In the genomic region with DNA sequence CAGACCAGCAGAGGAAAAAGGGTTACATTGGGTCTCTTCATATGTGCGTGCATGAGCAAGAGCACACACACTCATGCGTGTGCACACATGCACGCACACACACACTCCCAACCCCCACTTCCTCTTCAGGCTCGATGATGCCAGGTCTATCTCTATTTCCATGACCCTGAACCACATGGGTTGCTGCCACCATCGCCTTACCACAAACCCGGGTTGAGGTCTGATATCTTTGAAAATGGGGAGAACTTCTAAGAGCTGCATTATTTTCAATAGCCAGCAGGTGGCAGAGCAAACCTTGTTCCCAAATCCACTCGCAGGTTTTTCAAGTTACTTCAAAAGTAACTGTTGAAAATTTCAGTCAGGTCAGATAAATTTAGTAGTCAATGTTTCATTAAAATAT, we compare ENCODE assay signal across 8 mouse cellular contexts.
DNase-seq lines count a peak whose midpoint lies in the region.

No protein-coding gene starts in this region.

- intact Hi-C loops in left cerebral cortex, postnatal 14 days (cut with DNase I): loop anchor here (1.0 to 10.0 kb wide), 2 partner anchors 129 to 707 kb away; no protein-coding TSS in a partner anchor
- intact Hi-C loops in left cerebral cortex, postnatal 36 days (cut with DNase I): loop anchor here (2.0 kb wide), 1 partner anchor 129 kb away; no protein-coding TSS in a partner anchor

- DNase-seq in adrenal gland, postnatal 10 days: peak; percentile 55
- no peak for DNase-seq in adrenal gland, adult 8-10 months
- DNase-seq in left cerebral cortex, postnatal 14 days (ENCODE audit: low spot score in 2 of 2): peak; percentile 26 to 63
- DNase-seq in left cerebral cortex, postnatal 36 days (ENCODE audit: low spot score in 2 of 2): no peak
- peak; percentile 69 for DNase-seq in MN1 (ENCODE audit: low spot score)
- DNase-seq in embryo, embryonic 9.5 days (ENCODE audit: extremely low spot score): peak; percentile 64
- DNase-seq in lung, postnatal 14 days: peak; percentile 63
- no peak for DNase-seq in right cerebral cortex, adult 18-20 months

Comparison
In these comparisons a context has a peak if more than half of its experiments do, and no peak if none do; other contexts are left out.
1. DNase-seq: peak in adrenal gland, postnatal 10 days (single experiment), left cerebral cortex, postnatal 14 days (2 of 2), MN1 (single experiment), embryo, embryonic 9.5 days (single experiment) and lung, postnatal 14 days (single experiment); none in adrenal gland, adult 8-10 months (single experiment), left cerebral cortex, postnatal 36 days (0 of 2) and right cerebral cortex, adult 18-20 months (single experiment).